Mouse (Mus musculus): ENCODE measurements at regions not wholly inside any gene's neighbourhood (a gene's known extent, or its start where the extent isn't known, plus 50 kb on each side); places are given as distances from the start of the nearest gene placed in this dataset.

- peak; percentile 12 for DNase-seq
Measured at GRCm38 (mm10) chr10:67729271-67729670, 180.5 kb upstream of the Ado start.

- DNase-seq: no peak
Measured at GRCm38 (mm10) chr10:67727580-67727979, 178.8 kb upstream of the Ado start.

- DNase-seq: no peak
Measured at GRCm38 (mm10) chr10:67726796-67727195, 178.0 kb upstream of the Ado start.

GRCm38 (mm10) chr10:67726351-67726750 lies 177.6 kb upstream of the Ado start:
- no peak for DNase-seq

- DNase-seq: no peak
Measured at GRCm38 (mm10) chr10:67721787-67722186, 173.0 kb upstream of the Ado start.

GRCm38 (mm10) chr10:67717506-67717905 lies 168.8 kb upstream of the Ado start:
- no peak for DNase-seq

GRCm38 (mm10) chr10:67715046-67715445 lies 166.3 kb upstream of the Ado start:
- DNase-seq: no peak

- no peak for DNase-seq
Measured at GRCm38 (mm10) chr10:67713098-67713497, 164.3 kb upstream of the Ado start.

- DNase-seq: no peak
Measured at GRCm38 (mm10) chr10:67712665-67713064, 163.9 kb upstream of the Ado start.

GRCm38 (mm10) chr10:67711961-67712360 lies 163.2 kb upstream of the Ado start:
- DNase-seq: no peak

GRCm38 (mm10) chr10:67706436-67706835 lies 157.7 kb upstream of the Ado start:
- no peak for DNase-seq

- DNase-seq: no peak
Measured at GRCm38 (mm10) chr10:67702783-67703455, 154.2 kb upstream of the Ado start.

- DNase-seq: no peak
Measured at GRCm38 (mm10) chr10:67697401-67698195, 148.8 kb upstream of the Ado start.

GRCm38 (mm10) chr10:67695891-67696853 lies 147.4 kb upstream of the Ado start:
- no peak for DNase-seq

- no peak for DNase-seq
Measured at GRCm38 (mm10) chr10:67694751-67695150, 146.0 kb upstream of the Ado start.

- DNase-seq: no peak
Measured at GRCm38 (mm10) chr10:67693586-67693985, 144.8 kb upstream of the Ado start.

- no peak for DNase-seq
Measured at GRCm38 (mm10) chr10:67689944-67690670, 141.4 kb upstream of the Ado start.

GRCm38 (mm10) chr10:67679382-67679781 lies 130.6 kb upstream of the Ado start:
- DNase-seq: no peak

- no peak for DNase-seq
Measured at GRCm38 (mm10) chr10:67673450-67673849, 124.7 kb upstream of the Ado start.

- DNase-seq: no peak
Measured at GRCm38 (mm10) chr10:67672281-67672680, 123.5 kb upstream of the Ado start.

GRCm38 (mm10) chr10:67669066-67669465 lies 120.3 kb upstream of the Ado start:
- no peak for DNase-seq

GRCm38 (mm10) chr10:67663028-67663427 lies 114.3 kb upstream of the Ado start:
- no peak for DNase-seq

GRCm38 (mm10) chr10:67661666-67662065 lies 112.9 kb upstream of the Ado start:
- no peak for DNase-seq

All from cerebellum, adult 11 months (tissue).